Mouse (Mus musculus) heart, embryonic 16.5 days (tissue): ENCODE measurements around the gene Hlf. TPM values are rescaled to one million over a fixed set of nuclear protein-coding genes. Genes with fewer than 3 reads are reported as not detected.

ENCODE experiments used
- ATAC-seq: fragments of 200-750 bp; cut with Nextera tagmentation; replicated peaks from 2 replicates; pipeline ENCODE4 v1.8.0; 2017; ENCODE audit warnings: moderate number of reproducible peaks; ENCODE audit not compliant: insufficient read depth, low FRiP score; ENCODE audit errors: extremely low read depth
- H3K27ac ChIP-seq: fragments of 300-500 bp; sonication (generic); 2 replicates; pipeline ENCODE4 v1.5.1; 2014; ENCODE audit warnings: mild to moderate bottlenecking, low read length, control low read depth, moderate library complexity
- H3K27me3 ChIP-seq: fragments of 300-500 bp; sonication (generic); 2 replicates; pipeline ENCODE4 v1.6.1; 2014; ENCODE audit warnings: low read length, mixed read lengths; ENCODE audit not compliant: control insufficient read depth, insufficient read depth
- H3K36me3 ChIP-seq: fragments of 300-500 bp; sonication (generic); 2 replicates; pipeline ENCODE4 v1.6.1; 2014; ENCODE audit not compliant: control insufficient read depth, insufficient read depth
- H3K4me1 ChIP-seq: fragments of 300-500 bp; sonication (generic); 2 replicates; pipeline ENCODE4 v1.6.1; 2014; ENCODE audit warnings: low read length, mixed read lengths; ENCODE audit not compliant: control insufficient read depth, insufficient read depth
- H3K4me2 ChIP-seq: fragments of 300-500 bp; sonication (generic); 2 replicates; pipeline ENCODE4 v1.6.1; 2014; ENCODE audit warnings: low read depth, mild to moderate bottlenecking, control low read depth, low read length
- H3K4me3 ChIP-seq: fragments of 300-500 bp; sonication (generic); 2 replicates; pipeline ENCODE4 v1.5.1; 2014; ENCODE audit warnings: mild to moderate bottlenecking, control low read depth, low read length
- H3K9ac ChIP-seq: fragments of 300-500 bp; sonication (generic); 2 replicates; pipeline ENCODE4 v1.6.1; 2014; ENCODE audit warnings: low read length, control low read depth
- H3K9me3 ChIP-seq: fragments of 300-500 bp; sonication (generic); replicated peaks from 2 replicates; pipeline ENCODE4 v1.6.1; 2016; ENCODE audit warnings: low read length; ENCODE audit not compliant: control insufficient read depth
- WGBS: fragments of 180-500 bp; shearing (Covaris S2); extraction: QIAGEN DNeasy Blood & Tissue Kit; methylation state at CpG from one replicate; pipeline ENCODE4 v1.1.7; 2014; 5-methylcytosine and 5-hydroxymethylcytosine counted together
- polyA plus RNA-seq: library from polyadenylated mRNA; unstranded; fragments of >200 nt; fragmentation: Nextera tagmentation; extraction: Ambion mirVana; gene quantifications from 2 replicates; pipeline ENCODE4 v1.2.1, GENCODE M21; 2015

Hlf gene
- 5.3 and 5.7 TPM in 2 replicates for polyA plus RNA-seq

DNA sequence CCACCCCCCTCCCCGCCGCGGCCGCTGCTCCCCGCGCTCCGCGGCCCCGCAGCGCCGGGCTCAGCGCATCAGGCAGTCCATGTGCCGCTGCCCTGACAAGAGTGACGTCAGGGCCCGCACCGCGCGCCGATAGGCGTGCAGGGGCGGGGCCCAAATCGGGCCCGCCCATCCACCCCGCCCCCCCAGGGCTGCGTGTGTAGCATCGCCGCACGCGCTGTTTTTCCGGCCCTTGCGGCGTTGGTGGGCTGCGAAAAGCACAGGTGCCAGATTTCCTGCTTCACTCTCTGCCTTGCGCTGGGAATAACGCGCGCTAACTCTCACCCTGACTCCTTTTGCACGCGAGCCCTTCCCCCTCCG, at the start of gene Hlf:
Hlf (minus strand) TSS at position 79 of the 357 bp plus-strand sequence.
- Histone ChIP-seq H3K27ac (no peak within 1 kb of the TSS), H3K9me3 (no peaks in the 10 kb centered on the region), H3K4me3 (peak within 1 kb of the TSS; percentile 67), H3K9ac (peak within 1 kb of the TSS; percentile 76), H3K27me3 (peaks cover 3% of the 10 kb centered on the region; the same call in 1 of the 2 replicates), H3K4me2 (peak within 1 kb of the TSS; percentile 96), H3K36me3 (peaks cover 3% of the 10 kb centered on the region; the same call in 1 of the 2 replicates), H3K4me1 (peaks cover 7% of the 10 kb centered on the region)
- ATAC-seq: peak; percentile 93
- WGBS: under 1% methylated on average over 40 of the region's 40 CpGs

DNA sequence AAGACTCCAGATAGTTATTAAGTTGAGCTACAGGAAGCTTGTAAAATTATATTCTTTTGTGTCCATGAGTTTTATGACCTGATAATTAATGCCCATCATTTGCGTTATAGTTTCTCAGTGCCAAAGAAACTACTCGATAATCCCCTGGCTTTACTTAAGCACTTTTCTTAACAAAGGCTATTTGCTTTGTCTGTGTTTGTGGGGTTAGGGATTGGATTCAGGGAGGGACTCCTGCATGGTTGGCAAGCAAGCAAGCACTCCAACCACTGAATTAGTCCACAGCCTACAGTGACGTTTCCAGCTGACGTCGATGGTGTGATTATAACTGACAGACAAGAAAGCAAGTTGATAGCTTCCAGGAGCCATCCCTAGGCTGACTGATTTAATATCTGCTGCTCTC, 48.1 kb upstream of the Hlf start:
- Histone ChIP-seq H3K4me2 (no peak overlapping the region), H3K27me3 (no peaks in the 10 kb centered on the region), H3K36me3 (no peaks in the 10 kb centered on the region), H3K4me1 (no peaks in the 10 kb centered on the region), H3K27ac (no peak overlapping the region), H3K4me3 (no peak overlapping the region), H3K9me3 (no peaks in the 10 kb centered on the region), H3K9ac (no peak overlapping the region)
- no peak for ATAC-seq
- WGBS: 60% methylated on average over 5 of the region's 5 CpGs

DNA sequence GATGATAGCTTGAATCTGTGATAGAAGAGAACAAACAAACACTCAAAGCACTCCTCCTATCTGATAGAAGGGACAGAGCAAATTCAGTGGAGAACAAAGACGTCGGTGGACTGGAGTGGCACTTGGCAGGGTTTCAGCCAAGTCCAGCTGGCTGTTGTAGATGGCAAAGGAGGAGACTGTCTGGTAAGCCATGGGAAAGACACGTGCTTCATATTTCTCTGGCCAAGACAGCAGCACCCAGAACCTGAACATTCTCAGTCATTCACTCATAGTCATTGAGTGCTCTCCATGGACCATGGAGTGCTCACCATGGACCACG, 34.5 kb upstream of the Hlf start:
- Histone ChIP-seq H3K4me2 (no peak overlapping the region), H3K9ac (no peak overlapping the region), H3K27ac (no peak overlapping the region), H3K36me3 (no peaks in the 10 kb centered on the region), H3K4me3 (no peak overlapping the region), H3K9me3 (peaks cover 3% of the 10 kb centered on the region), H3K27me3 (no peaks in the 10 kb centered on the region), H3K4me1 (no peaks in the 10 kb centered on the region)
- ATAC-seq: no peak
- 62% methylated on average over 4 of the region's 4 CpGs for WGBS

DNA sequence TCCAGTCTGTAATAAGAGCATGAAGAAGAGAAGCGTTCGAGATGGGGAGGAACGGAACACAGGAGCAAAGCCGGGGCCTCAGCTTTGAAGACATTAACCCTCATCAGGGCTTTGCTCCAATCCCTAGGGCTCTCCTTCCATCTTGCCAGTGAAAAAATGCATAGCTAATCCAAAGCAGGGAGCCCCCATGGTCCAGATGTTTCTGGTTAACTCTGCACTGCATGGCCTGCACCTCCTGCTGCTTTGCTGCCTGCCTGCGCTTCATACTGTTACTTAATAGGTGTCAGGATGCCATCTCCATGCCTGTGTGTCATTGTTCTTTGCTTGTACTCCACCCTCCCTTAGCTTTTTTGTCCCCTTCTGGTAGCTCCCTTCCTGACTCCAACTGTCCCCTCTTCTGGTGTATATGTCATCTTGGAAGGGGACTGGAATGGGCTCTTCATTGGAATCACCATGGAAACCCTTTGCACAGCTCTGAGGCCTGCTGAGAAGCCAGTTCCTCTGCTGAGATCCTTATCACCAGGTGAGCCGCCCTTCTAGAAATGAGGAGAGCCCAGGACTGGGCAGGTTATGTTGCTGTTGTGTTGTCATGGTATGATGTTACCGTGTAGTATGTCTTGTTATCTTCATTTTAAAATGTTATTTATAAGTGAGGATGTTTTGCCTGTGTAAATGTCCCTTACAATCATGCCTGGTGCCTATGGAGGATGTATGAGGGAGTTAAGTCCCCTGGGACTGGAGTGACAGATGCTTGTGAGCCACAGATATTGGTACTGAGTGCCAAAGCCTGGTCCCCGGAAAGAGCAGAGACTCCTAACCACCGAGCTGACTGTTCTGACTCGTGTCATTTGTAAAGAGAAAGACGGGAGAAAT, 33.9 kb upstream of the Hlf start:
- H3K9ac ChIP-seq: no peak overlapping the region
- no peak overlapping the region for H3K4me3 ChIP-seq
- no peak overlapping the region for H3K27ac ChIP-seq
- H3K4me1 ChIP-seq: no peaks in the 10 kb centered on the region
- H3K36me3 ChIP-seq: no peaks in the 10 kb centered on the region
- H3K27me3 ChIP-seq: no peaks in the 10 kb centered on the region
- no peak overlapping the region for H3K4me2 ChIP-seq
- peaks cover 3% of the 10 kb centered on the region for H3K9me3 ChIP-seq
- 63% methylated on average over 11 of the region's 11 CpGs for WGBS
- ATAC-seq: no peak

DNA sequence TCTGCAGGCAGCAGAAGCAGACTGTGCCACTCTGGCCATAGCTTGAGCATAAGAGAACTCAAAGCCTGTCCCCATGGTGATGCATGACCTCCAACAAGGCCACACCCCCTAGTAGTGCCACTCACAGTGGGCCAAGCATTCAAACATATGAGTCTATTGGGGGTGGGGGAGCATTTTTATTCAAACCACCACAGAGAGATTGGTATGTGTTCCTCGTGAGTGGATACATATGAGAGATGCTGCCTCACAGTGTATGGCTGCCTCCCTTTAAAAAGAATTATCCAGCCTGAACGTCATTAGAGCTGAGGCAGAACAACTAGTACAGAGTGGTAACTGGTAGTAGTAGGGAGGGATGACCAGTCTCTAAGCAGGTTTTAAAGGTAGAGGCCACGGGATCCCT, 33.2 kb upstream of the Hlf start:
- no peak overlapping the region for H3K9ac ChIP-seq
- H3K9me3 ChIP-seq: peaks cover 3% of the 10 kb centered on the region
- H3K4me3 ChIP-seq: no peak overlapping the region
- no peaks in the 10 kb centered on the region for H3K36me3 ChIP-seq
- H3K27ac ChIP-seq: no peak overlapping the region
- 61% methylated on average over 3 of the region's 3 CpGs for WGBS
- H3K4me2 ChIP-seq: no peak overlapping the region
- ATAC-seq: no peak
- no peaks in the 10 kb centered on the region for H3K4me1 ChIP-seq
- no peaks in the 10 kb centered on the region for H3K27me3 ChIP-seq

DNA sequence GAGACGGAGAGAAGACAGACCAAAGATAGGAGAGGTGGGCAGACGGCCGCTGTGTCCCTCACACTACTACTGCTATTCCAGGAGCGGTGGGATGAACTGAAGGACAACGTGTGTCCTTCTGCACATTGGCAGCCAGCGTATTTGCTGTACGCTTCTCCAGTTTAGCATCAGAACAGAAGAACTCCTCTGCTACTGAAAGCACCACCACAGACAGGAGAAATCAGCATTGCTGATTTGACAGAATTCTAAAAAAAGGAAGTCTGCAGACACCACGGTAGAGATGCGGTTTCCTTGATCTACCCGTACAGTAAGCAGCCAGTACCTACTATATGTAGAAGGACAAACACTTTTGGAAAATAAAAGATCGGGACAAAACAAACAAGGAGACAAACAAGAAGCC, 29.0 kb upstream of the Hlf start:
- no peak overlapping the region for H3K4me3 ChIP-seq
- 75% methylated on average over 11 of the region's 11 CpGs for WGBS
- peaks cover 5% of the 10 kb centered on the region for H3K9me3 ChIP-seq
- ATAC-seq: no peak
- H3K4me1 ChIP-seq: peaks cover 7% of the 10 kb centered on the region
- no peak overlapping the region for H3K9ac ChIP-seq
- H3K36me3 ChIP-seq: no peaks in the 10 kb centered on the region
- H3K4me2 ChIP-seq: no peak overlapping the region
- H3K27ac ChIP-seq: no peak overlapping the region
- H3K27me3 ChIP-seq: 0 out of 2 replicates have a peak, but pooled peaks cover 3% of the 10 kb centered on the region

DNA sequence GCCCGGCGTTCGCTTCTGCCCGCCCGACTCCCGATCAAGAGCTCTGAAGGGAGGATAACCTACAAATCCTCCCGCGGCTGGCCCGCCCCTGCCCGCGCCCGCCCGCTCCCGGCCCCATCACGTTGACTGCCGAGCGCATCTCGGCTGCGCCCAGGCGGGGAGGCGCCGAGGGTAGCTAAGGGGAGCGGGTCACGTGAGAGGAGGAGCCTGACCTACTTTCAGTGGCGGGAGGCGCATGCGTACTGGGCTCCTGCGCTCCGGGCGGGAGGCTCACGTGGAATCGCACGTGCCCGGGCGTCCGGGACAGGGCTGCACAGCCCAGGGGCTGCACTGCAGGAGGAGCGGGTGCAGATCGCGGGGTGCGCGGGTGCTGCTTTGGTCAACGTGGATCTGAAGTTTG, 27.2 kb upstream of the Hlf start:
- H3K36me3 ChIP-seq: no peaks in the 10 kb centered on the region
- under 1% methylated on average over 42 of the region's 42 CpGs for WGBS
- H3K27me3 ChIP-seq: 0 out of 2 replicates have a peak, but pooled peaks cover 3% of the 10 kb centered on the region
- peaks cover 7% of the 10 kb centered on the region for H3K4me1 ChIP-seq
- peak overlapping the region; percentile 83 for H3K4me2 ChIP-seq
- peak; percentile 97 for ATAC-seq
- no peak overlapping the region for H3K27ac ChIP-seq
- peaks cover 5% of the 10 kb centered on the region for H3K9me3 ChIP-seq
- peak overlapping the region; percentile 48 for H3K4me3 ChIP-seq
- H3K9ac ChIP-seq: peak overlapping the region; percentile 71

DNA sequence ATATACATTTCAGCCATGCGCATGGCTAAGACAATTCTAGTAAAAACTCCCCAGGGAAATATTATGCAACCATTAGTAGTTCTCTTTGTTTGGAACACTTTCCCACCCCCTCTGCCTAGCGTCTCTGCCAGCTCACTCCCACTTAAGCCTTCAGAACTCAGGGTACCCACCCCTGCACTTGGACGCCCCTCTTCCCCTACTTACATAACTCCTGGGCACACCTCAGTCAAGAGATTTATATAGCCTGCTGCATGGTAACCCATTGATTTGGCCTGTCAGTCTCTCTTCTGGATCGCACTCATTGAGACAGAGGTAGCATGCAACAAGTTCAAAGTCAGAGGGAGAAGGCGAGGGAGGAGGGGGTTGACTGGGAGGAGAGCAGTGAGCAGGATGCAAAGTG, 26.3 kb upstream of the Hlf start:
- ATAC-seq: no peak
- H3K4me3 ChIP-seq: no peak overlapping the region
- no peaks in the 10 kb centered on the region for H3K36me3 ChIP-seq
- WGBS: 79% methylated on average over 5 of the region's 5 CpGs
- peaks cover 5% of the 10 kb centered on the region for H3K9me3 ChIP-seq
- no peak overlapping the region for H3K4me2 ChIP-seq
- H3K27ac ChIP-seq: no peak overlapping the region
- peaks cover 7% of the 10 kb centered on the region for H3K4me1 ChIP-seq
- H3K9ac ChIP-seq: no peak overlapping the region
- 0 out of 2 replicates have a peak, but pooled peaks cover 3% of the 10 kb centered on the region for H3K27me3 ChIP-seq

DNA sequence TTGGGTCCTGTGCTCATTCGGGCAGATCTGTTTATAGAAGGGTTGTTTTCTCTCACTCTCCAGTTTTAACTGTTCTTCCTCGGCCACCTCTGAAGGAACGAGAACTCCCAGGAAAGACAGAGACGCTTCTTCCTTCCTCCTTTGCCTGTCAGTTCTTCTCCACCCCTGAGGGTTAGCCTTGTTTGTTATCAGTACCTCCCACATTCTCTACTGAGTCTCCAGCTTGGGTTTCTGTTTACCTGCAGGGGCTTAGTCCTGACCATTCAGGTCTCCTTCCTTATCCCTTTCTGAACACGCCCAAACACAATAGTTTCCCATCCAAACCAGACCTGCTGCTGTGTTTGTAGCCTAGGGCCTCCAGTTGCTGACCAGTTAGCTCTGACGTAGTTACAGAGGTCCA, 8.2 kb upstream of the Hlf start:
- Histone ChIP-seq H3K27ac (no peak overlapping the region), H3K4me3 (no peak overlapping the region), H3K4me1 (no peaks in the 10 kb centered on the region), H3K27me3 (no peaks in the 10 kb centered on the region), H3K9ac (no peak overlapping the region), H3K9me3 (no peaks in the 10 kb centered on the region), H3K36me3 (no peaks in the 10 kb centered on the region), H3K4me2 (no peak overlapping the region)
- WGBS: 36% methylated on average over 6 of the region's 6 CpGs
- ATAC-seq: no peak
